Mouse (Mus musculus) MN1 (cell line): ENCODE measurements around the gene Nr1h5.

Source experiments
- DNase-seq: peaks from one replicate; pipeline ENCODE4 v3.0.0-alpha.2; 2016; ENCODE audit warnings: low spot score

Nr1h5 gene

GRCm38 (mm10) chr3:102964033-102964432, at the start of gene Nr1h5:
Gene Nr1h5, minus strand, starts transcription at chr3:102964133.
- no peak for DNase-seq

GRCm38 (mm10) chr3:103001595-103001994, 37.7 kb upstream of the Nr1h5 start:
- no peak for DNase-seq

- no peak for DNase-seq
Observed at GRCm38 (mm10) chr3:102997591-102997990, 33.7 kb upstream of the Nr1h5 start.

GRCm38 (mm10) chr3:102997036-102997435, 33.1 kb upstream of the Nr1h5 start:
- DNase-seq, result no peak

GRCm38 (mm10) chr3:102995605-102996321, 31.8 kb upstream of the Nr1h5 start, which contains the start of gene Sike1:
Gene Sike1, plus strand, starts transcription at chr3:102995708.
- peak; percentile 92 for DNase-seq

- DNase-seq, result no peak
Observed at GRCm38 (mm10) chr3:102995233-102995604, 31.3 kb upstream of the Nr1h5 start.

GRCm38 (mm10) chr3:102992936-102993335, 29.0 kb upstream of the Nr1h5 start:
- DNase-seq, result no peak

GRCm38 (mm10) chr3:102991041-102991440, 27.1 kb upstream of the Nr1h5 start:
- no peak for DNase-seq

GRCm38 (mm10) chr3:102980349-102980736, 16.4 kb upstream of the Nr1h5 start:
- DNase-seq, result no peak

GRCm38 (mm10) chr3:102979550-102980348, 15.8 kb upstream of the Nr1h5 start:
- DNase-seq, result no peak

- no peak for DNase-seq
Observed at GRCm38 (mm10) chr3:102976906-102977305, 13.0 kb upstream of the Nr1h5 start.

- no peak for DNase-seq
Observed at GRCm38 (mm10) chr3:102970508-102970907, 6.6 kb upstream of the Nr1h5 start.

GRCm38 (mm10) chr3:102970067-102970466, 6.1 kb upstream of the Nr1h5 start:
- DNase-seq, result no peak

GRCm38 (mm10) chr3:102955596-102955995, 8.3 kb downstream of the Nr1h5 start:
- no peak for DNase-seq

GRCm38 (mm10) chr3:102955143-102955542, 8.8 kb downstream of the Nr1h5 start:
- DNase-seq, result no peak

GRCm38 (mm10) chr3:102954476-102954875, 9.5 kb downstream of the Nr1h5 start:
- DNase-seq, result no peak

GRCm38 (mm10) chr3:102946861-102947260, 17.1 kb downstream of the Nr1h5 start:
- no peak for DNase-seq

GRCm38 (mm10) chr3:102946312-102946711, 17.6 kb downstream of the Nr1h5 start:
- DNase-seq, result no peak

- DNase-seq, result no peak
Observed at GRCm38 (mm10) chr3:102938100-102938499, 25.8 kb downstream of the Nr1h5 start.

- DNase-seq, result no peak
Observed at GRCm38 (mm10) chr3:102935451-102936354, 28.2 kb downstream of the Nr1h5 start, which contains the start of gene Sycp1. Gene Sycp1, minus strand, starts transcription at chr3:102936100.

GRCm38 (mm10) chr3:102899136-102899535, 64.8 kb downstream of the Nr1h5 start:
- DNase-seq, result no peak
